Mouse (Mus musculus): ENCODE results near the gene Extl1. TPM values are rescaled to one million over a fixed set of nuclear protein-coding genes. Genes with fewer than 3 reads are reported as not detected.
"Not testable (repeated sequence)": the region's sequence is repeated elsewhere in the genome, so short reads cannot be mapped to it uniquely, and the experiment has no call there.

The Extl1 gene
- total RNA-seq (2015) (0.04 TPM in 1 of 2 replicates, not detected in the other), total RNA-seq (2017) (not detected in 2 replicates)

DNA sequence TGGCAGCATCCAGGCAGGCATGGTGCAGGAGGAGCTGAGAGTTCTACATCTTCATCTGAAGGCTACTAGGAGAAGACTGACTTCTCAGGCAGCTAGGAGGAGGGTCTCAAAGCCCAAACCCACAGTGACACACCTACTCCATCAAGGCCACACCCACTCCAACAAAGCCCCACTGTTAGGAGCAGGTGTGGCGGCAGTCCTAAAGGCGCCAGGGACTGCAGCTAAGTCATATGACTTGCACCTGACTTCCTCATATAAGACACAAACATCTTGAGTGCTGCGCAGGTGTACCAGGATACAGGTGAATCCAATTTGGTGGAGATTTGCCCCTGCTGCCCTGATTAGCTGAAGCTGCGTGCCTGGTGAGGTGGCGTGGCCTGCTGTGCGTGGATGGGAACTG is at the start of gene Extl1:
Gene Extl1, minus strand, starts transcription at position 101 of the 400 bp plus-strand sequence.
- not testable (repeated sequence) for ATAC-seq (ENCODE audit: poor library complexity, severe bottlenecking)

DNA sequence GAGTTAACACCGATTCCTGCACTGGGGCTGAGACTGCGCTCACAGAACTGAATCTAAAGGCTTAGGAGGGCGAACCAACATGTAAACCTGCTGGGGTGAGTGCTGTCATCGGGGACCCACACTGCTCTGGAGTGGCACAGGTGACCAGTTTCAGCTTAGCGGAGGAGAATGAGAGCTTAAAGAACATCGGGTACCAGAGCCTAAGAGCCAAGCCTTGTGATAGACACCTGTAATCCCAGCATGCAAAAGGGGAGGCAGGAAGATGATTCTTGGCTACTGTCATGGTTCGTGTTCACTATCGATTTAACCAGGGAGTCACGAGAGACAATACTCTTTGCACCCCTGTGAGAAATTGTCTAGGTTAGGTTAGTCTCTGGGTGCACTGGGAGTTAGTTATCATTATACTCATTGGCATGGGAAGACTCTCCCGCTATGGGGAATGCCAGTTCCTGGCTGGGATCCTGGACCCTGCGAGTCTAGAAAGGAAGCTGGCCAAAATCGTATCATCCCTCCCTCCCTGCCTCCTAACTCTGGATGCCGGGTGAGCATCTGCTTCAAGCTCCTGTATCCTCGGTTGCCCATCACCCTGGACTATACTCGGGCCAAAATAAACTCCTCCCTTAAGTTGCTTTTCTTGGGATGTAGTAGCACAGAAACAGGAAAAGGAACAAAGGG is 49.2 kb upstream of the Extl1 start:
- ATAC-seq (ENCODE audit: poor library complexity, severe bottlenecking): no peak

DNA sequence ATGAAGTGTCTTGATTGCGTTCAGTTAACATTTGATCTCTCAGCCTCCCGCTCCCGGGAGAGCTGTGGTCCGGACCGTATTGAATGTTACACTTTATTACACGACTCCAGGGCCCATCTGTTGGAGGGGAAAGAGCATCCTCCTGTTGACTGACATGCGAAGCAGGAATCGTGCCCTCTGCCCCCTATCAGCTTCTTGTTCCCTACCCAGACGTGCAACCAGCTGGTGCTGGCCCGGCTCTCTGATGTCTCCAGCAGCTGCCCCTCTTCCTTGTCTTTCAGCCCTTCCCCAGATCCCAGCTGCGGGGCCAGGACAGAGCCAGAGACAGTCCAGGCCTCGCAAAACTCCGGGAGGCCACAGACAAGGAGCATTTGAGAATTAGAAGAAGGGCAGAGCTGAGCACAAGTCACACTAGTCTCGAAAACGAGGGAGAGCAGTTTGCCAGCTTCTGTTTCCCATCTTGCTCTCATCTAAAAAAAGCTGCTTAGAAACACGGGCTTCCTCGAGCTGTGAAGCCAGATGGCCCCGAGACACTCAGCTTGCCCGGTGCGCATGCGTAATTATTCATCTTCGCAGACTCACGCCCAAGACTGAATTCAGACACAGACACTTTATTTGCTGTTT is 46.8 kb upstream of the Extl1 start:
- no peak for ATAC-seq (ENCODE audit: poor library complexity, severe bottlenecking)

DNA sequence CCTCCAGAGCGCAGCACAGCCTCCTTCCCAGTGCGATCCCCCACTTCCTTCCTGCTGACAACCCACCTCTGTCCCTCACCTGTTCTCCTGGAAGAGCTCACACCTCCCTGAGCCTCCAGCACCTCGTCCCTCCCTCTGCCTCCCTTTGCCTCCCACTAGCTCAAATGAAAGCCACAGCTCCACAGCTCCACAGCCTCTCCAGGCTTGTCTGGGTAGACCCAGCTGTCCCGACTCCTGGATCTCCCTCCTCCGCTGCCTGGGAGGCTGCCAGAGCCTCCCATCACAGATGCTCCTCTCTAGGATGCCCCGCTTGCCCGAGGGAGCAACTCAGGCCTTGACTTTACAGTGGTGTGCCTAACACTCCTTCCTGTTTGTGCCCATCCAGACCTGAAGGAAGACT is 41.4 kb upstream of the Extl1 start:
- ATAC-seq (ENCODE audit: poor library complexity, severe bottlenecking): no peak

DNA sequence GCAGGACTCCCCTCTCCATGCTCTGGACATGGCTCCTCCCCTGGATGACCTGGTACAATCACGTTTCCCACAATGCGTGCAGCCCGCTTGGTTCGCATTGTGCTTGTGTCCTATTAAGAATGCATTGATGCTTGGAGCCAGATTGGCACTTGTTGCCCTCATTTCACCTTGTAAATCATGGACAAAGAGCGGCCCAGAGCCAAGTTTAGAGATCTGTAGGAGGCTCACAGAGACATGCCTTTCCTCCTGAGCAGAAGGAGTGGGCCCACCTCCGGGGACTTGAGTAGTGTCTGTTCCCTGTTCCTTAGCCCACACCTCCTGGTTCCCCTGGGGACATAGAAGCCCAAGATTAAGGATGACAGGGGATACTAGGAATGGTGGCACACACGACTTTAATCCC is 40.3 kb upstream of the Extl1 start:
- ATAC-seq (ENCODE audit: poor library complexity, severe bottlenecking): no peak

DNA sequence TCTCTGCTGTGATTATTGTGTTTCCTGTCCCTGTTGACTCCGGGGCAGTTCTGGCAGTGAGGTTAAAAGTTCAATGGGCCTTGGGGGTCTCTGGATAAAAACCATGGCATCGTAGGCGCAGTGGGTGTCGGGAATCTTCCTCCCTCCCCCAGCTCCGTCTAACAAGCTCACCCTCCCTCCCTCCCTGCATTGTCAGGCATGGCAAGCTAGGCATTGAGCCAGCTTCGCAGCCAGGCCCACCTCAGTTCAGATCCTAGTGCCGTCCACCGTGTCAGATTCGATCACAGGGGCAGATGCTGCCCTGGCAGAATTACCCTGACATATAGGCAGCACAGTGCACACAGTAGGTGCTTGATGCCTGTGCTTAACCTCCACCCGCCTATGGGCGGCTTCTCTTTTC is 38.3 kb upstream of the Extl1 start:
- no peak for ATAC-seq (ENCODE audit: poor library complexity, severe bottlenecking)

DNA sequence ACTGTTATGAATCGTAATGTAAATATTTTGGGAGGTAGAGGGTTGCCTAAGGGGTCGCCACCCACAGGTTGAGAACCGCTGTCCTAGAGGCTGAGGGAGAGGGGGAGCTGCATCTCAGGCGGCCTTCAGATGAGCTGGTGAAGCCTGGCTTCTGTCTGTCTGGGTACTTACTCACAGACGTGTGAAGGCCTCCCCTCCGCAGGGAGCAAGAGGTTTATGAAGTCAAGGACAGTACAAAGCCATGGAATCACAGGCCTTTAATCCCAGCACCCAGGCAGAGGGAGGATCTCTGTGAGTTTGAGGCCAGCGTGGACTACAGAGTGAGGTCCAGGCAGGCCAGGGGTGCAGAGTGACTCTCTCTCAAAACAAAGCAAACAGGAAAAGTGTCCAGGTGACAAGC is 33.5 kb upstream of the Extl1 start:
- ATAC-seq (ENCODE audit: poor library complexity, severe bottlenecking): no peak

DNA sequence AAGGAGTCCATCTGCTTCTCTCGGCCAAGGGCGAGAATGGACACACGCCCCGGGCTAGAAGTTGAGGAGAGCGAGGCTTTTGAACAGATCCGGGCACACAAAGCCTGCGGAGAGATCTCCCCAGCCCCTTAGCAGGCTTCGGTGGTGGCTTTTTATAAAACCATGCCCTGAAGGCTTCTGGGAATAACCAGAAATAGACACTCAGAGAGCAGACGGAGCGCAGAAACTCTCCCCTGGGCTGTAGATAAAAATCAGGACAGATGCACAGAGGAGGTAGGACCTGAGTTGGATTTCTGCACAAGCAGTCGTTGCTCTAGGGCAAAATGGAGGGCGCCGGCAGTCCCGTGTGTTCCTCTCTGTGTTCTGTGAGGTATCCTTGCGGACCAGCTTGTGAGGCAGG is 33.0 kb upstream of the Extl1 start:
- ATAC-seq (ENCODE audit: poor library complexity, severe bottlenecking): no peak

DNA sequence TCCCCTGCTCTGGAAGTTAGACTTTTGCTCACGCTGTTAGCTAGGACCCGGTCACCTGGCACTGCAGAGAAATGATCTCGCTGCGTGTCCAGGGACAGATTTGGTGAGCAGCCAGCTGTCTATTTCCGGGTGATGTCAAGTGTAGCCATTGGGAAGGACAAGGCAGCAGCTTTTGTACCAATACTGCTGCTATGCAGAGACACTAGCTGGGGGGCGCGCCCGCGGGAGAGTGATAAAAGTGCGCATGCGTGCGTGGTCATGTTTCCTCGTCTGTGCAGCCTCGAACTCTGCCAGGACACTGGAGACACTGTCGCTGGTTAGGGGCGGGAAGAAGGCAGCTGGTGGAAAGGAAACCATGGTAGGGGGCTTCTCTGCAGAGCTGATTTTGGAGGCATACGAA is 32.5 kb upstream of the Extl1 start:
- no peak for ATAC-seq (ENCODE audit: poor library complexity, severe bottlenecking)

DNA sequence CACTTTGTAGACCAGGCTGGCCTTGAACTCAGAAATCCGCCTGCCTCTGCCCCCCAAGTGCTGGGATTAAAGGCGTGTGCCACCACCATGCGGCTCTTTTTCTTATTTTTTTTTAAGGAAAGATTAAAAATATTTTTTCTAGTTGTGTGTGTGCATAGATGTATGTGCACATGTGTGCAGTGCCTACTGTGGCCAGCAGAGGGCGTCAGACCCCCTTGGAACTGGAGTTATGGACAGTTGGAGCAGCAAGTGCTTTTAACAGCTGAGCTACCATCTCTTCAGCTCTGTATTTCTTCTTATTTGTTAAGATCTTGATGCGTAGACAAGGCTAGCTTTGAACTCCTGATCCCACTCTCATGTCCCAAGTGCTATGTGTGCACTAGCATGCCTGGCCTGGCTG is 25.6 kb upstream of the Extl1 start:
- ATAC-seq (ENCODE audit: poor library complexity, severe bottlenecking): no peak

DNA sequence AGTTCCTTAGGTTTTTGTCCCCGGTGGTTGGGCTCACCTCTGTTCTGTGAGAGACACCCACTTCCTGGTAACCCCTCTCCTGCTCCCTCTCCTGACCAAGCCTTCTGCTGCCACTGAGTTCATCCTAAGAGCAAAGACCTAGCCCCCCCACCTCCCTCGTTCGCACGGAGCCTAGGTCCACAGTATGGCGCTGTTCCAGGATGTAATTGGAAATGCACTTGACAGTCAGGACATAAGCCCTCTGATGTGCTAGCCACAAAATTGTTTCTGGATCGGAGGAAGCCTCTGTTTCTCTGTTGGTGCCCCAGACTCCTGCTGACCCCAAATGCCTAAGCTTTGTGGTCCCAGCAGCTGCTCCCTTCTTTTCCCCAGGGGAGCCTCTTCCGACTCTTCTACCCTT is 20.1 kb upstream of the Extl1 start:
- no peak for ATAC-seq (ENCODE audit: poor library complexity, severe bottlenecking)

DNA sequence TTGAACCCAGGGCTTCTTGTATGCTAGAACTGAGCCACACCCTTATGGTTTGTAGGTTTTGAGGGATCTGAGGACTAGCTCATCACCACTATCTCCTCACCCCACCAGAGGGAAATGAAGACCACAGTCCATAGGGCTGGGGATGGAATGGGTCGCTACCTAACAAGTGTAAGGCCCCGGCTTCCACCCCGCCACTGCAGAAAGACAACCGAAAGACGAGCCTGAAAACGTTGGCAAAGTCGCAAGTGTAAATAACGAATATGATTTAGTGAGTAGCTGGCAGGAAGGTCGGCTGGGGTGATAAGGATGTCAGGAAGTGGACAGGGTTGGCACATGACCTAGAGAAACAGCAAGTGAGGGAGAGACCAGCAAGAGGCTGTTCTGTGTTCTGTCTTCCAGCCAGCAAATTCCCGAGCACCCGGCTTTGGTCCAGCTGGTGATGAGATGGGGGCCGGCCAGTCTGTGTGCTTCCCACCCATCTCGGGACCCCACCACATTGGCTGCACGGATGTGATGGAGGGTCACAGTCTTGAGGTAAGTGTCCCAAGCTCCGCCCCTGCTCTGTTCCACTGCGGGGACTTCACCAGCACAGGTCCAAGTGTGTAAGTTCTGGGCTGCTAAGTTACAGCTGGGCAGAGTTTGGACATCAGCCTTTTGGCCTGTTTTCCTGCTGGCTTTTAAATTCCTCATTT is 19.1 kb upstream of the Extl1 start:
- peak; percentile 32 for ATAC-seq (ENCODE audit: poor library complexity, severe bottlenecking)

DNA sequence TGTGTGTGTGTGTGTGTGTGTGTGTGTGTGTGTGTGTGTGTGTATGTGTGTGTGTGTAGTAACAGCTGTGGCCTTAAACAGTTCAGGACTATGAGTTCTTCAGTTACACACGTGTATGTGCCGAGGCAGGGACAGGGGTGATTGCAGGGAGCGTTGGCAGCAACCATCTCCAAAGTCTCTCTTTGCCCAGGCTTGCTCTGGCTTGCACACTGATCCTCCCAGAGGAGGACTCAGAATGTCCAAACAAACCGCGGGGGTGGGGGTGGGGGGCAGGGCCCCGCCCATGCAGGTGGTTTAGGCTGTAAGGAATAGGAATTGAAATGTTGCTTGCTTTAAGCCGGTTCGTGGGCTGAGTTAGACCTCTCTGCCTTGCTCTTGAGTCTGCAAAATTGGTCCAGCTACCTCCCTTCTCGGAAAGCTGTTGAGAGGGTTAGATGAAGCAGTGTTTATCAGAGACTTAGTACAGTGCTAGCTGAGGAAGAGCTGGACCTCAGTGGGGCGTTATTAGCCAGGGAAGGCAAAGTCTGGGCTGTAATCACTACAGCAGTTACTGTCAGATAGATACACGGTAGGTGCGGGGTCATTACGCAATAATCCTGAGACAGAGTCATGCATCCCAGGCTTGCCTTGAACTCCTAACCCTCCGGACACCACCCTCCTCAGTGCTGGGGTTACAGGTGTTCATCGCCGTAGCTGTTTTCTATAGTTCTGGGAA is 18.4 kb upstream of the Extl1 start:
- ATAC-seq (ENCODE audit: poor library complexity, severe bottlenecking): 0 out of 2 replicates have a peak, but pooled peaks have one; percentile 12

DNA sequence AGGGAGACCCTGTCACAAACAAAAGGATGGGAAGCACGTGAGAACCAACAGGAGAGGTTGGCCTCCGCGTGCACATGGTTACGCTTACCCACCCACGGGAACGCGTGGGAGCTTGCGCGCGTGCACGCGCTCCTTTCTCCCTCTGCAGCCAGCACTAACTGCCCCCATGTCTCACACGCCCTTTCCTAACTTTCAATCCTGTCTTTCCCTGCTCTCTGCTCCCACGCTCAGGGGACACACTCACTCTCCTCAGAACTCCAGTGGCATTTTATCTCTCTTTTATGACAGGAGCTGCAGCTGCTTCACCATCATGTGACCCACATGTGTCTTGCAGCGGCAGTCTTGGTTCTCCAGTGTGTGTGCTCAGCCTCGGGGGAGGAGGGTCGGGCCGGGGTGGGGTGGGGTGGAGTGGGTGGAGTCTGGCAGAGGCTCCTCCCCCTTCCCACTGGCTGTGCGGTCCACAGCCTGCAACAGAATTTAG is 17.6 kb upstream of the Extl1 start:
- peak; percentile 67 for ATAC-seq (ENCODE audit: poor library complexity, severe bottlenecking)

DNA sequence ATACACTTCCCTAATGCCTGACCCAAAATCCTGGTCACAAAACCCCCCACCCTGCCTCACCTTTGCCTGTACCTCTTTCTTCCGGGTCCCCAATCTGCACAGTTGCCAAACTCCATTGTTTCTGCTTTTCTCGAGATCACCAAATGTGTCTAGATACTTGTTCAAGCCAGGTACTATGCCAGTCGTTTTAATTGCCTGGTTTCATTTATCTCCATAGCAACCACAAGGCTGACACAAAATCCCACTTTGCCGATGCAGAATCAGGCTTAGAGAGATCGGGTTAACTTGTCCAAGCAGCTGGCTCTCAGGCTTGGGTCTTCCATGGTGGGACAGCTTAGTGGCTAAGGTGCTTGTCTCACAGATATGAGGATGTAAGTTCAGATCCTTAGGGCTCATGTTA is 16.6 kb upstream of the Extl1 start:
- ATAC-seq (ENCODE audit: poor library complexity, severe bottlenecking): no peak

DNA sequence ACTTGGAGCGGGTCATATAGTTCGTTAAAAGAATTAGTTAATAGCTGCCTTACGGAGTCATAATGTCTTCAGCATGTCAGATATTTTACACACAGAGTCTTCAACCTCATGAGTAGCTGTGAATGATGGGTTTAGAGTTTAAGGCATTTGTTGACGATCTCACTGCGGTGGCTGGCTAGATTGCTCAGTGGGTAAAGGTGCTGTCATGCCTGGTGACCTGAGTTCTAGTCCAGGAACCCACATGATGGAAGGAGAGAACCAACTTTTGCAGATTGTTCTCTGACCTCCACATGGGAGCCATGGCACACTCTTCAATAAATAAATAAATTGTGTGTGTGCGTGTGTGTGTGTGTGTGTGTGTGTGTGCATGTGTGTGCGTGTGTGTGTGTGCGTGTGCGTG is 14.1 kb upstream of the Extl1 start:
- ATAC-seq (ENCODE audit: poor library complexity, severe bottlenecking): no peak

DNA sequence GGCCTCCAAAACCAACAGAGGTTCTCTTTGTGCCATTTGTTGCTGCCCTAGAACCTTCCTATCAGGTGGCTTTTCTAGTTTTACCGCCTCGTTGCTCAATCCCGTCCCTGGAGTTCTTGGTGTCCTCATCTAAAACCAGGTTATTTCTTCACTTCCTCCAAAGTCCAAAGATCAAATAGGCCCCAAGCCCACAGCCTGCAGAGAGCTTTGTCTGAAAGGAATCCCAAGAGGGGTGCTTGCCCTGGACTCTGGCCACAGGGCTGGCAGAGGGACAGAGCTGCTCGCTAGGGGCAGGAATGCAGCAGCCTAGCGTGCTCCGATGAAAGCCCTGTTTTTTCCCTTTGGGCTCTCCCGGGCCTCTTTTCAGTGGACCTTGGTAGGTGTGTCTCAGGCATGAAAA is 13.5 kb upstream of the Extl1 start:
- ATAC-seq (ENCODE audit: poor library complexity, severe bottlenecking): peak; percentile 18

DNA sequence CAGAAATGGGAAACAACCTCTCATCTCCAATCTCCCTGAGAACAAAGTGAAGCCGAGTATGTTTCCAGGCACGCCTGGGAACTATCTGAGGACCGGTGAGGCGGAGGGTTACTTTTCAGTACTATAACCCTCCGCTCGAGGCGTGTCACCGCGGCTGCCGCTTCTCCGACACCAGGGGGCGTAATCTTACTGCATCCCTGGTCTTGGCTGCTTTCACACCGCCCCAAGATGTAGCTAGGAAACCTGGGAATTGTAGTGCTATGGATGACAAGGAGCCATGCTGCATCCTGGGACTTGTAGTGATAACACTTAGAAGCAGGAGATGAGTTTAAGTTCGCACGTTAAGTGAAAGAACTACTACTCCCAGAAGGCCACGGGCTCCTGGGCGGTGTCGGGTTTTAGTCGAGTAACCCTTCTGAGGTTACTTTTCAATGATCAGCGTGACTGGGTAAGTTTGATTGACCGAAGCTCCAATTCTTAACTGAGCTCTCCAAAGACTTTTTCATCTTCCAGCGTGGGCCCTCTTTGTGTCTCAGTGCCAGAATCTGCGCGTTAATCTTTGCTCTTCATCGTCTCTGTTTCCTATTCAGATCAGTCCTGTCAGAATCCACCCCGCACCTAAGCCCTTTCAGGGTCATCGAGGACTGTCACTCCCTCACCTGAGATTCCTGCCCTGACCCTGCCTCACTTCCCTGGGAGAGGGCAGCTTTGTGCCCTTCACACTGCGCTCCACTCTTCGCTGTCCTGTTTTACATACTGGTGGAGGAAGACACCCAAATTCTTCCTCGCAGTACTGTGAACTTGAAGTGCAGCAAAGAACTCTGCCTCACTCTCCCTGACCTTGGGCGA is 12.6 kb upstream of the Extl1 start, which contains the start of gene Pafah2:
Gene Pafah2, plus strand, starts transcription at position 344 of the 849 bp plus-strand sequence.
- peak; percentile 97 for ATAC-seq (ENCODE audit: poor library complexity, severe bottlenecking)

DNA sequence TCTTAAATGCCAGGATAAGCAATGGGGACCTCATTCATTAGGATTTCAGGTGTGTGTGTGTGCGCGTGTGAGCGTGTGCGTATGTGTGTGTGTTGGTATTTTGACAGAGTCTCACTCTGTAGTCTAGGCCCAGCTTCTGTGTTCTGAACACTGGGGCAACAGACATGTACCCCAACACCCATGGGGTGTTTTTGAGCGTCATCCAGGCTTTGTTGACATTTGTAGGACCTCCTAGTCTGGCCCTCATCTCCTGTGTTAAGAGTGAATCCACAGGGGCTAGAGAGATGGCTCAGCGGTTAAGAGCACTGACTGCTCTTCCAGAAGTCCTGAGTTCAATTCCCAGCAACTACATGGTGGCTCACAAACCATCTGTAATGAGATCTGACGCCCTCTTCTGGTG is 11.5 kb upstream of the Extl1 start:
- no peak for ATAC-seq (ENCODE audit: poor library complexity, severe bottlenecking)

DNA sequence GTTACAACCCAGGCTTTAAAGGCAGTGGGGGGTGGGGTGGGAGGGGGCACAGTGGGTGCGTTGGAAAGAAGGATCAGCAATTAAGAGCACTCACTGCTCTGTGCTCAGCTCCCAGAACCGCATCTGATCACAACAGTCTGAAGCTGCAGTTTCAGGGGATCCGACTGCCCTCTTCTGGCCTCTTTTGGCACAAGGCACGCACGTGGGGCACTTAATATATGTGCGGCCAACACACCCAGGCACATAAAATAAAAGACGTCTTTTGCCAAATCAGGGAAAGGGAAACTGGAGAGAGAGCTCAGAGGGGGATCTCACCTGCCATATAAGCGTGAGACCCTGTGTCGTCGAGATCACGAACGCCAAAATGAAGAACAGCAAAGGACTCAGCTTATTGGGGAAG is 9.4 kb upstream of the Extl1 start:
- no peak for ATAC-seq (ENCODE audit: poor library complexity, severe bottlenecking)
